Mouse (Mus musculus) CH12.LX (cell line): ENCODE results near the gene Uck2. TPM values are rescaled to one million over a fixed set of nuclear protein-coding genes. Genes with fewer than 3 reads are reported as not detected.

Experiments
- DNase-seq: peaks from one replicate; pipeline ENCODE4 v3.0.0-alpha.2; 2013; ENCODE audit errors: extremely low read depth
- H3K27ac ChIP-seq: 2 replicates; pipeline ENCODE4 v1.5.1; 2012; ENCODE audit warnings: low read depth, mild to moderate bottlenecking, control low read depth, moderate library complexity; ENCODE audit not compliant: insufficient read depth
- H3K27me3 ChIP-seq: replicated peaks from 2 replicates; pipeline ENCODE3; 2012; ENCODE audit warnings: inconsistent platforms
- H3K36me3 ChIP-seq, 2 experiments: replicated peaks in 1 of 2; 2 replicates each; pipeline versions ENCODE3 to v1.6.1; 2012; ENCODE audit warnings: inconsistent platforms in 1 of 2, low read length in 1 of 2, mild to moderate bottlenecking in 1 of 2, mixed read lengths in 1 of 2, moderate library complexity in 1 of 2; ENCODE audit not compliant: control insufficient read depth in 1 of 2, insufficient read depth in 1 of 2
- H3K4me1 ChIP-seq, 2 experiments: 2 replicates each; pipeline ENCODE4 v1.6.1; 2012; ENCODE audit warnings: inconsistent platforms in 1 of 2, moderate library complexity in 1 of 2; ENCODE audit not compliant: insufficient read depth in 2 of 2, control insufficient read depth in 1 of 2
- H3K4me2 ChIP-seq: 2 replicates; pipeline ENCODE4 v1.6.1; 2012; ENCODE audit warnings: low read depth, mild to moderate bottlenecking, control low read depth; ENCODE audit not compliant: poor library complexity, insufficient read depth, severe bottlenecking
- H3K4me3 ChIP-seq, 3 experiments: fragments of 150-350 bp in 1 of 3; sonication (generic) in 1 of 3; replicated peaks in 1 of 3; 2 replicates each; pipeline versions ENCODE3 to v1.5.1; 2011 to 2012; ENCODE audit warnings: low read depth in 2 of 3, low read length in 2 of 3, mild to moderate bottlenecking in 2 of 3, moderate library complexity in 2 of 3, control low read depth in 1 of 3, improper control_type of control experiment in 1 of 3, inconsistent platforms in 1 of 3, mixed read lengths in 1 of 3; ENCODE audit not compliant: poor library complexity in 1 of 3
- H3K79me2 ChIP-seq: replicated peaks from 2 replicates; pipeline ENCODE4 v1.6.1; 2012; ENCODE audit warnings: mild to moderate bottlenecking, moderate library complexity; ENCODE audit not compliant: control insufficient read depth, poor library complexity, insufficient read depth, severe bottlenecking; ENCODE audit errors: extremely low read depth
- H3K9ac ChIP-seq: 2 replicates; pipeline ENCODE4 v1.6.1; 2012; ENCODE audit warnings: low read depth, mild to moderate bottlenecking, control low read depth, moderate library complexity; ENCODE audit not compliant: insufficient read depth
- H3K9me3 ChIP-seq: replicated peaks from 2 replicates; pipeline ENCODE3; 2012; ENCODE audit warnings: low read length, inconsistent platforms, mixed read lengths
- BHLHE40 ChIP-seq: IDR thresholded peaks from 2 replicates; pipeline ENCODE4 v1.6.1; 2011; ENCODE audit warnings: mild to moderate bottlenecking, low read depth, low read length, improper control_type of control experiment
- CHD1 ChIP-seq: IDR thresholded peaks from 2 replicates; pipeline ENCODE4 v1.6.1; 2012; ENCODE audit warnings: low read depth, low read length, improper control_type of control experiment, inconsistent platforms
- E2F4 ChIP-seq: IDR thresholded peaks from 2 replicates; pipeline ENCODE4 v1.6.1; 2011; ENCODE audit warnings: low read depth, low read length, improper control_type of control experiment; ENCODE audit not compliant: insufficient replicate concordance
- ELF1 ChIP-seq: IDR thresholded peaks from 2 replicates; pipeline ENCODE4 v1.6.1; 2014; ENCODE audit warnings: low read depth, mild to moderate bottlenecking, inconsistent platforms, low read length, improper control_type of control experiment
- JUN ChIP-seq: IDR thresholded peaks from 2 replicates; pipeline ENCODE4 v1.6.1; 2011; ENCODE audit warnings: low read depth, mild to moderate bottlenecking, low read length, improper control_type of control experiment, moderate library complexity; ENCODE audit not compliant: insufficient read depth
- KAT2A ChIP-seq: IDR thresholded peaks from 2 replicates; pipeline ENCODE4 v1.6.1; 2012; ENCODE audit warnings: low read length, improper control_type of control experiment, inconsistent platforms; ENCODE audit not compliant: insufficient replicate concordance
- MAFK ChIP-seq: IDR thresholded peaks from 2 replicates; pipeline ENCODE4 v1.6.1; 2011; ENCODE audit warnings: low read length, improper control_type of control experiment; ENCODE audit not compliant: insufficient replicate concordance
- MXI1 ChIP-seq: IDR thresholded peaks from 2 replicates; pipeline ENCODE4 v1.6.1; 2011; ENCODE audit warnings: mild to moderate bottlenecking, low read depth, low read length, improper control_type of control experiment
- MYC ChIP-seq: IDR thresholded peaks from 2 replicates; pipeline ENCODE4 v1.6.1; 2011; ENCODE audit warnings: low read depth, mild to moderate bottlenecking, improper control_type of control experiment, low read length
- PAX5 ChIP-seq: IDR thresholded peaks from 2 replicates; pipeline ENCODE4 v1.6.1; 2012; ENCODE audit warnings: low read length, inconsistent platforms, mixed read lengths
- POLR2A ChIP-seq: IDR thresholded peaks from 2 replicates; pipeline ENCODE4 v1.6.1; 2011; ENCODE audit warnings: low read depth, mild to moderate bottlenecking, improper control_type of control experiment, low read length
- POLR2AphosphoS2 ChIP-seq: IDR thresholded peaks from 2 replicates; pipeline ENCODE4 v1.6.1; 2011; ENCODE audit warnings: low read depth, low read length, improper control_type of control experiment
- RAD21 ChIP-seq: IDR thresholded peaks from 2 replicates; pipeline ENCODE4 v1.6.1; 2011; ENCODE audit warnings: low read depth, mild to moderate bottlenecking, low read length, improper control_type of control experiment, moderate library complexity
- SMC3 ChIP-seq: IDR thresholded peaks from 2 replicates; pipeline ENCODE4 v1.6.1; 2011; ENCODE audit warnings: low read depth, low read length, improper control_type of control experiment
- TBP ChIP-seq: conservative IDR thresholded peaks from 2 replicates; pipeline ENCODE4 v1.6.1; 2011; ENCODE audit warnings: low read depth, low read length, improper control_type of control experiment
- TCF12 ChIP-seq: IDR thresholded peaks from 2 replicates; pipeline ENCODE4 v1.6.1; 2014; ENCODE audit warnings: low read depth, mild to moderate bottlenecking, inconsistent platforms, low read length, improper control_type of control experiment
- ZKSCAN1 ChIP-seq: IDR thresholded peaks from 2 replicates; pipeline ENCODE4 v1.6.1; 2012; ENCODE audit warnings: low read depth, inconsistent platforms, low read length, improper control_type of control experiment, borderline replicate concordance
- ZNF384 ChIP-seq: IDR thresholded peaks from 2 replicates; pipeline ENCODE4 v1.6.1; 2012; ENCODE audit warnings: low read depth, low read length, improper control_type of control experiment, inconsistent platforms
- dilution Hi-C: fragments of 300-500 bp; cut with MboI; formaldehyde crosslinking; loops from 2 replicates; pipeline ENCODE4 v1.14.3; 2020; ENCODE audit warnings: low sequenced_read_pairs; ENCODE audit not compliant: extremely low pct_unique_long_range_greater_than_20kb, extremely low pct_ligation_motif_present
- in situ Hi-C: fragments of 300-500 bp; cut with MboI; formaldehyde crosslinking; loops from 3 replicates; pipeline ENCODE4 v1.14.3; 2019; ENCODE audit warnings: low sequenced_read_pairs, low pct_ligation_motif_present, low pct_unique_long_range_greater_than_20kb, mixed read lengths
- polyA plus RNA-seq: library from polyadenylated mRNA; unstranded; fragments of >175 nt; gene quantifications from 2 replicates; pipeline ENCODE4 v1.2.1, GENCODE M21; 2012; ENCODE audit warnings: low read depth; ENCODE audit not compliant: insufficient read length
- total RNA-seq, 2 experiments: library from RNA; depleted of rRNA; stranded (reverse); fragments of 300-350 nt in 1 of 2; fragments of >200 nt in 1 of 2; gene quantifications; 2 replicates each; pipeline ENCODE4 v1.2.3; 2012 to 2014

Uck2 gene
- total and polyA plus RNA-seq, 3 experiments = 235 to 392 (median 363) TPM

- TF ChIP-seq ZKSCAN1 (no peak), SMC3 (no peak), MXI1 (no peak), CHD1 (no peak), POLR2AphosphoS2 (no peak), E2F4 (no peak), PAX5 (no peak), TCF12 (no peak), ELF1 (no peak), BHLHE40 (no peak), POLR2A (no peak), MYC (no peak), MAFK (no peak), TBP (no peak), RAD21 (no peak), JUN (no peak)
- TF ChIP-seq, all 38 proteins: peak for 0
- Histone ChIP-seq H3K4me1 (peaks cover 38 to 76% of the 10 kb centered on the region in 2 experiments), H3K4me3 (peak overlapping the region in 1 of 3 experiments; percentile 1), H3K27me3 (no peaks in the 10 kb centered on the region), H3K79me2 (peaks cover 95% of the 10 kb centered on the region), H3K4me2 (peak overlapping the region; percentile 83), H3K9me3 (no peaks in the 10 kb centered on the region), H3K36me3 (peaks cover 14 to 70% of the 10 kb centered on the region in 2 experiments), H3K27ac (peak overlapping the region; percentile 91), H3K9ac (peak overlapping the region; percentile 60)
- in situ Hi-C loops (no loop called here), dilution Hi-C loops (no loop called here)
- no peak for DNase-seq
These were observed 16.6 kb downstream of the Uck2 start for GRCm38 (mm10) chr1:167268360-167269063.

- Histone ChIP-seq H3K4me3 (no peak overlapping the region), H3K9ac (no peak overlapping the region), H3K36me3 (peaks cover 14 to 79% of the 10 kb centered on the region in 2 experiments), H3K9me3 (no peaks in the 10 kb centered on the region), H3K79me2 (peaks cover 95% of the 10 kb centered on the region), H3K4me2 (no peak overlapping the region), H3K27me3 (no peaks in the 10 kb centered on the region), H3K4me1 (peaks cover 33 to 67% of the 10 kb centered on the region in 2 experiments), H3K27ac (no peak overlapping the region)
- in situ Hi-C loops = no loop called here
- dilution Hi-C loops = no loop called here
- TF ChIP-seq ZNF384 = peak; percentile 54
- TF ChIP-seq KAT2A = no peak
- no peak for DNase-seq
These were observed 18.4 kb downstream of the Uck2 start for GRCm38 (mm10) chr1:167266720-167267119.
